Mouse (Mus musculus) C2C12 (cell line): ENCODE results near the gene Melk. TPM values are rescaled to one million over a fixed set of nuclear protein-coding genes. Genes with fewer than 3 reads are reported as not detected.
A peak's percentile ranks its signal among the peaks of the same experiment; 100 is the strongest.

Experiments
- H3K27me3 ChIP-seq: one replicate; pipeline ENCODE4 v1.6.1; 2011; ENCODE audit not compliant: control insufficient read depth, insufficient read depth, insufficient read length
- H3K36me3 ChIP-seq: one replicate; pipeline ENCODE4 v1.6.1; 2011; ENCODE audit not compliant: control insufficient read depth, insufficient read depth
- H3K4me3 ChIP-seq: one replicate; pipeline ENCODE4 v1.5.1; 2011; ENCODE audit warnings: mild to moderate bottlenecking, control low read depth; ENCODE audit not compliant: poor library complexity, insufficient read depth, severe bottlenecking
- H3K79me2 ChIP-seq: one replicate; pipeline ENCODE4 v1.6.1; 2011; ENCODE audit not compliant: control insufficient read depth, insufficient read depth
- H3K79me3 ChIP-seq: one replicate; pipeline ENCODE4 v1.6.1; 2011; ENCODE audit warnings: low read depth, control low read depth
- H3ac ChIP-seq: one replicate; pipeline ENCODE3; 2011; ENCODE audit warnings: low read depth; ENCODE audit not compliant: control insufficient read depth, insufficient read length
- CEBPB ChIP-seq: IDR thresholded peaks from one replicate; pipeline ENCODE4 v1.6.1; 2011; ENCODE audit warnings: low read depth, mild to moderate bottlenecking, control low read depth, moderate library complexity
- CTCF ChIP-seq: IDR thresholded peaks from one replicate; pipeline ENCODE4 v1.5.1; 2011; ENCODE audit not compliant: control insufficient read depth, insufficient read depth, insufficient read length
- FOSL1 ChIP-seq: IDR thresholded peaks from one replicate; pipeline ENCODE4 v1.8.0; 2011; ENCODE audit warnings: mild to moderate bottlenecking, low read length; ENCODE audit not compliant: poor library complexity, insufficient read depth, severe bottlenecking
- MAX ChIP-seq: IDR thresholded peaks from one replicate; pipeline ENCODE4 v1.6.1; 2011; ENCODE audit warnings: mild to moderate bottlenecking, control low read depth
- MYOD1 ChIP-seq: IDR thresholded peaks from one replicate; pipeline ENCODE4 v1.6.1; 2011; ENCODE audit warnings: low read depth; ENCODE audit not compliant: control insufficient read depth, insufficient read length
- MYOG ChIP-seq: IDR thresholded peaks from one replicate; pipeline ENCODE4 v1.6.1; 2011; ENCODE audit not compliant: control insufficient read depth, insufficient read length; ENCODE audit errors: extremely low read depth
- USF1 ChIP-seq: IDR thresholded peaks from one replicate; pipeline ENCODE4 v1.6.1; 2011; ENCODE audit warnings: low read depth, mild to moderate bottlenecking, control low read depth, moderate library complexity
- long read RNA-seq, 2 experiments: library from polyadenylated mRNA; unstranded; transcript quantifications; one replicate each; pipeline ENCODE4 v2.0.0; 2019 to 2020
- polyA plus RNA-seq: library from polyadenylated mRNA; unstranded; fragments of >200 nt; fragmentation: generic; extraction: Trizol; gene quantifications from one replicate; pipeline ENCODE4 v1.2.1, GENCODE M21; 2012; ENCODE audit warnings: missing spikeins

Melk gene
- polyA plus RNA-seq = 25.0 TPM
- long read RNA-seq, experiment 1, transcript Melk-201 (18 exons, 2,955 nt) = major isoform, 31 of 52 reads
- long read RNA-seq, experiment 1, partial matches to known transcripts = 8 of 52 reads
- long read RNA-seq, experiment 1, other reads (novel, unspliced or antisense) = 13 of 52 reads
- long read RNA-seq, experiment 2, transcript Melk-201 (18 exons, 2,955 nt) = major isoform, 459 of 600 reads
- long read RNA-seq, experiment 2, partial matches to known transcripts = 11 of 600 reads
- long read RNA-seq, experiment 2, other reads (novel, unspliced or antisense) = 130 of 600 reads

GRCm38 (mm10) chr4:44300781-44301750, at the start of gene Melk:
Gene Melk (plus strand): TSS chr4:44300876.
- no peak for TF ChIP-seq CEBPB
- no peak for TF ChIP-seq MAX
- TF ChIP-seq CTCF = no peak
- TF ChIP-seq FOSL1 = no peak
- TF ChIP-seq USF1 = no peak
- TF ChIP-seq MYOG = no peak
- no peak for TF ChIP-seq MYOD1
- peak within 1 kb of the TSS; percentile 66 for H3K4me3 ChIP-seq
- H3K79me3 ChIP-seq = peaks cover 27% of the 10 kb centered on the region
- peak within 1 kb of the TSS; percentile 100 for H3ac ChIP-seq
- peaks cover 11% of the 10 kb centered on the region for H3K36me3 ChIP-seq
- no peaks in the 10 kb centered on the region for H3K27me3 ChIP-seq
- peaks cover 37% of the 10 kb centered on the region for H3K79me2 ChIP-seq

DNA sequence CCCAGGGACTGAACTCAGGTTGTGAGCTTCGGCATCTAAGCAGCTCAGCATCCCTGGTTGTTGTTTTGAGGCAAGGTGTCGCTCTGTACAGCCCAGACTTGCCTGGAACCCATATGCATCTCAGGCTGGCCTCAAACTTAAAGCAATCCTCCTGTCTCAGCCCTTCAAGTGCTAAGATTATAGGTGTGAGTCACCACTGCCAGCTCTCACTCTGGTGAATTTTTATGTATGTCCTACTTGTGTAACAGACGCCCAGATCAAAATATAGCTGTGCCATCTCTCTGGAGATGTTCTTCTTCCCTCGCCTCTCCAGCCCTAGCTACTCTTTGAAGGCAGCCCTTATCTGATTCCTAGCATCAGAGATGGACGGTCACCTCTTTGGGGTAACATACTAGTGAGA, 49.2 kb upstream of the Melk start:
- no peaks in the 10 kb centered on the region for H3K79me3 ChIP-seq
- peaks cover 21% of the 10 kb centered on the region for H3K27me3 ChIP-seq
- H3K36me3 ChIP-seq = no peaks in the 10 kb centered on the region
- no peak overlapping the region for H3ac ChIP-seq
- no peaks in the 10 kb centered on the region for H3K79me2 ChIP-seq
- TF ChIP-seq CEBPB = no peak
- no peak overlapping the region for H3K4me3 ChIP-seq

- H3ac ChIP-seq = no peak overlapping the region
- no peaks in the 10 kb centered on the region for H3K79me2 ChIP-seq
- no peak for TF ChIP-seq CTCF
- no peak for TF ChIP-seq CEBPB
- TF ChIP-seq FOSL1 = no peak
- no peak for TF ChIP-seq MYOG
- no peak for TF ChIP-seq MAX
- TF ChIP-seq MYOD1 = no peak
- no peak for TF ChIP-seq USF1
- no peak overlapping the region for H3K4me3 ChIP-seq
- no peaks in the 10 kb centered on the region for H3K36me3 ChIP-seq
- H3K27me3 ChIP-seq = peaks cover 21% of the 10 kb centered on the region
- H3K79me3 ChIP-seq = no peaks in the 10 kb centered on the region
Measured at GRCm38 (mm10) chr4:44251966-44252916, 48.4 kb upstream of the Melk start.

GRCm38 (mm10) chr4:44253191-44253590, 47.5 kb upstream of the Melk start:
- no peaks in the 10 kb centered on the region for H3K79me3 ChIP-seq
- H3K79me2 ChIP-seq = no peaks in the 10 kb centered on the region
- TF ChIP-seq CEBPB = no peak
- peak; percentile 13 for TF ChIP-seq USF1
- no peaks in the 10 kb centered on the region for H3K36me3 ChIP-seq
- peaks cover 18% of the 10 kb centered on the region for H3K27me3 ChIP-seq
- H3ac ChIP-seq = no peak overlapping the region
- no peak overlapping the region for H3K4me3 ChIP-seq

GRCm38 (mm10) chr4:44254579-44254978, 46.1 kb upstream of the Melk start:
- no peak overlapping the region for H3ac ChIP-seq
- H3K79me3 ChIP-seq = no peaks in the 10 kb centered on the region
- no peak for TF ChIP-seq FOSL1
- H3K79me2 ChIP-seq = no peaks in the 10 kb centered on the region
- H3K36me3 ChIP-seq = no peaks in the 10 kb centered on the region
- H3K27me3 ChIP-seq = peaks cover 18% of the 10 kb centered on the region
- no peak overlapping the region for H3K4me3 ChIP-seq
